Mouse (Mus musculus) intestine, embryonic 16.5 days (tissue): Measurements from ENCODE around the gene Mrps18b. TPM values are rescaled to one million over a fixed set of nuclear protein-coding genes. Genes with fewer than 3 reads are reported as not detected.

Experiments
- ATAC-seq: fragments of 200-750 bp; cut with Nextera tagmentation; 2 replicates; pipeline ENCODE4 v1.8.0; 2017; ENCODE audit warnings: moderate TSS enrichment, moderate library complexity
- H3K27ac ChIP-seq: fragments of 300-500 bp; sonication (generic); 2 replicates; pipeline ENCODE4 v1.5.1; 2014; ENCODE audit warnings: mild to moderate bottlenecking, low read length
- H3K27me3 ChIP-seq: fragments of 300-500 bp; sonication (generic); replicated peaks from 2 replicates; pipeline ENCODE4 v1.6.1; 2014; ENCODE audit warnings: low read length, control low read depth, mixed read lengths; ENCODE audit not compliant: control insufficient read depth, insufficient read depth
- H3K36me3 ChIP-seq: fragments of 300-500 bp; sonication (generic); 2 replicates; pipeline ENCODE4 v1.6.1; 2014; ENCODE audit warnings: low read length, control low read depth; ENCODE audit not compliant: control insufficient read depth, insufficient read depth
- H3K4me1 ChIP-seq: fragments of 300-500 bp; sonication (generic); 2 replicates; pipeline ENCODE4 v1.6.1; 2014; ENCODE audit warnings: low read length, control low read depth, mixed read lengths; ENCODE audit not compliant: control insufficient read depth, insufficient read depth
- H3K4me2 ChIP-seq: fragments of 300-500 bp; sonication (generic); 2 replicates; pipeline ENCODE4 v1.6.1; 2014; ENCODE audit warnings: low read depth, low read length, control low read depth
- H3K4me3 ChIP-seq: fragments of 300-500 bp; sonication (generic); 2 replicates; pipeline ENCODE4 v1.5.1; 2014; ENCODE audit warnings: mild to moderate bottlenecking, low read length
- H3K9ac ChIP-seq: fragments of 300-500 bp; sonication (generic); 2 replicates; pipeline ENCODE4 v1.6.1; 2014; ENCODE audit warnings: low read depth, low read length
- H3K9me3 ChIP-seq: fragments of 300-500 bp; sonication (generic); 2 replicates; pipeline ENCODE4 v1.6.1; 2016; ENCODE audit warnings: low read length, control low read depth; ENCODE audit not compliant: control insufficient read depth
- WGBS: fragments of 180-500 bp; shearing (Covaris S2); extraction: QIAGEN DNeasy Blood & Tissue Kit; methylation state at CpG from one replicate; pipeline ENCODE4 v1.1.7; 2014; 5-methylcytosine and 5-hydroxymethylcytosine counted together
- microRNA counts: library from miRNA; unstranded; fragments of <30 nt; microRNA quantifications from one replicate; lab custom pipeline; 2016
- microRNA-seq: library from miRNA; unstranded; fragments of <30 nt; microRNA quantifications from one replicate; pipeline ENCODE4, GENCODE M21; 2016
- polyA plus RNA-seq: library from polyadenylated mRNA; unstranded; fragments of >200 nt; fragmentation: Nextera tagmentation; extraction: Ambion mirVana; gene quantifications from 2 replicates; pipeline ENCODE4 v1.2.1, GENCODE M21; 2015

Gene Mrps18b
- polyA plus RNA-seq, 1 experiment from 2014 or later: 145 TPM

GRCm38 (mm10) chr17:35864832-35865353 is 51.3 kb downstream of the Mrps18b start:
- H3K36me3 ChIP-seq: no peaks in the 10 kb centered on the region
- ATAC-seq: no peak
- peak overlapping the region; percentile 81 for H3K4me2 ChIP-seq
- H3K4me1 ChIP-seq: peaks cover 26% of the 10 kb centered on the region
- H3K9ac ChIP-seq: peak overlapping the region; percentile 77
- WGBS: 31% methylated on average over 10 of the region's 10 CpGs
- no peaks in the 10 kb centered on the region for H3K9me3 ChIP-seq
- peak overlapping the region; percentile 89 for H3K27ac ChIP-seq
- H3K27me3 ChIP-seq: no peaks in the 10 kb centered on the region
- H3K4me3 ChIP-seq: peak overlapping the region; percentile 62

DNA sequence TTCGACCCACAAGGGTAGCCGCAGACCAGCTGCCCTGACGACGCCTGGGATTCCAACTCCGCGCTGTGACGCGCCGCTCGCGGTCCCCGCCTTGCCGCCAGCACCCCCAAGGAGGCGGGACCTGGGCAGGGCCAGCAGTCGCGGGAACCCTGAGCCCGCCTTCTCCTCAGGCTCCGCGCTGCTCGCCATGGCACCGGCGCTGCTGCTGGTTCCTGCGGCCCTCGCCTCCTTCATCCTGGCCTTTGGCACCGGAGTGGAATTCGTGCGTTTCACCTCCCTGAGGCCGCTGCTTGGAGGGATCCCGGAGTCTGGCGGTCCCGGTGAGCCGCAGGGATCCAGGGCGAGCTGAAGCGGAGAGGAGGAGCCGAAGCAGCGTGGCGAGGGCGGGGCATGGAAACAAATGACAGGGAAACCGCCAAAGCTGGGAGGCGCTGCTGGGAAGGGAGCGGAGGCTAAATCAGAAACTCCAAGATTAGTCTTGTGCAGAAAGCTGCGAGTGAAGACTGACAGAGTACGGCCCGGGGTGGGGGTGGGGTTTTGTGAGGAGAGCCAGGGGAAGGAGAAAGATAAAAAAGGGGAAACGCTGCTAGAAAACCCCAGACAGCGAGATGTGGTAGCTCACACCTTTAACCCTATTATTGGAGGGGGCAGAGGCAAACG is 54.9 kb downstream of the Mrps18b start, which contains the start of gene Nrm:
TSS of gene Nrm (plus strand) at position 121 of the 660 bp plus-strand sequence.
- WGBS: under 1% methylated on average over 47 of the region's 47 CpGs
- Histone ChIP-seq H3K36me3 (0 out of 2 replicates have a peak, but pooled peaks cover 3% of the 10 kb centered on the region), H3K4me2 (peak within 1 kb of the TSS; percentile 66), H3K4me1 (peaks cover 12% of the 10 kb centered on the region; the same call in 1 of the 2 replicates), H3K4me3 (peak within 1 kb of the TSS; percentile 86), H3K27me3 (no peaks in the 10 kb centered on the region), H3K9ac (peak within 1 kb of the TSS; percentile 80), H3K9me3 (no peaks in the 10 kb centered on the region), H3K27ac (peak within 1 kb of the TSS; percentile 88)
- ATAC-seq: peak; percentile 95

GRCm38 (mm10) chr17:35860831-35861197 is 55.4 kb downstream of the Mrps18b start:
- peak overlapping the region; percentile 86 for H3K4me3 ChIP-seq
- ATAC-seq: peak; percentile 26; the same call in 1 of the 2 replicates
- H3K9me3 ChIP-seq: no peaks in the 10 kb centered on the region
- H3K27ac ChIP-seq: no peak overlapping the region
- peak overlapping the region; percentile 80 for H3K9ac ChIP-seq
- peaks cover 12% of the 10 kb centered on the region; the same call in 1 of the 2 replicates for H3K4me1 ChIP-seq
- peak overlapping the region; percentile 66 for H3K4me2 ChIP-seq
- WGBS: 4% methylated on average over 12 of the region's 12 CpGs
- no peaks in the 10 kb centered on the region for H3K27me3 ChIP-seq
- 0 out of 2 replicates have a peak, but pooled peaks cover 3% of the 10 kb centered on the region for H3K36me3 ChIP-seq

MicroRNA genes within 50 kb of the gene (microRNA counts, 519-probe panel; counts per million panel counts)
- 35.7 counts per million for microRNA mmu-miR-1894-3p (lab: Ali Mortazavi, UCI)
- microRNA mmu-miR-1894-5p (lab: Ali Mortazavi, UCI): 1,630 counts per million, percentile 19 among the panel's probes with 10 or more counts
- microRNA mmu-miR-877 (lab: Ali Mortazavi, UCI): 1,749 counts per million, percentile 26 among the panel's probes with 10 or more counts

Small RNAs within 50 kb of the gene (microRNA-seq; reads per million reads assigned to microRNA genes)
- gene Gm28033 (not detected), gene Mir1894 (not detected), gene Mir877 (59.2 reads per million, percentile 42 among the genes with 10 or more reads in this experiment)

Other genes starting within 250 kb of the Mrps18b start
- gene Vars2, start 248.8 kb downstream of the Mrps18b start, polyA plus RNA-seq: 19.3 and 22.8 TPM in 2 replicates
- gene Gtf2h4, start 242.7 kb downstream of the Mrps18b start, polyA plus RNA-seq: 41.9 and 45.1 TPM in 2 replicates
- gene Ddr1, start 211.8 kb downstream of the Mrps18b start, polyA plus RNA-seq: 54.1 and 57.1 TPM in 2 replicates
- 16.0 and 16.2 TPM in 2 replicates for gene Ier3, start 94.7 kb downstream of the Mrps18b start, polyA plus RNA-seq
- gene Flot1, start 93.2 kb downstream of the Mrps18b start, polyA plus RNA-seq: 56.9 and 58.5 TPM in 2 replicates
- gene Tubb5, start 78.1 kb downstream of the Mrps18b start, polyA plus RNA-seq: 559 and 622 TPM in 2 replicates
- 10.0 and 11.8 TPM in 2 replicates for gene Mdc1, start 74.9 kb downstream of the Mrps18b start, polyA plus RNA-seq
- gene Nrm, start 55.1 kb downstream of the Mrps18b start, polyA plus RNA-seq: 47.7 and 51.7 TPM in 2 replicates
- gene Ppp1r18, start 50.8 kb downstream of the Mrps18b start, polyA plus RNA-seq: 19.3 and 19.4 TPM in 2 replicates
- gene Dhx16, start 36.6 kb downstream of the Mrps18b start, polyA plus RNA-seq: 36.0 and 38.3 TPM in 2 replicates
- gene 2310061I04Rik, start 19.0 kb downstream of the Mrps18b start, polyA plus RNA-seq: 29.1 and 30.1 TPM in 2 replicates
- 43.4 and 45.4 TPM in 2 replicates for gene Atat1, start 6.3 kb downstream of the Mrps18b start, polyA plus RNA-seq
- gene Ppp1r10, start within 50 bp of the Mrps18b start, polyA plus RNA-seq: 28.8 and 30.1 TPM in 2 replicates
- gene Abcf1, start 53.4 kb upstream of the Mrps18b start, polyA plus RNA-seq: 88.5 and 90.2 TPM in 2 replicates
- gene Gnl1, start 63.5 kb upstream of the Mrps18b start, polyA plus RNA-seq: 35.8 and 36.4 TPM in 2 replicates
- gene Prr3, start 63.8 kb upstream of the Mrps18b start, polyA plus RNA-seq: 22.5 and 25.9 TPM in 2 replicates
- gene H2-T24, start 104.2 kb upstream of the Mrps18b start, polyA plus RNA-seq: 1.8 TPM in 2 replicates
- gene H2-T23, start 116.5 kb upstream of the Mrps18b start, polyA plus RNA-seq: 17.7 and 19.4 TPM in 2 replicates
- gene H2-T22, start 126.4 kb upstream of the Mrps18b start, polyA plus RNA-seq: 16.0 and 16.1 TPM in 2 replicates
- gene Gm6034, start 126.6 kb upstream of the Mrps18b start, polyA plus RNA-seq: 0.86 and 1.2 TPM in 2 replicates
- 7.2 and 11.9 TPM in 2 replicates for gene Gm11127, start 142.0 kb upstream of the Mrps18b start, polyA plus RNA-seq
- 0.29 and 0.36 TPM in 2 replicates for gene Gm19684, start 205.3 kb upstream of the Mrps18b start, polyA plus RNA-seq
- 1.4 and 2.1 TPM in 2 replicates for gene Gm7030, start 213.0 kb upstream of the Mrps18b start, polyA plus RNA-seq